Mouse (Mus musculus): Measurements from ENCODE around the gene Pla2g3. TPM values are rescaled to one million over a fixed set of nuclear protein-coding genes. Genes with fewer than 3 reads are reported as not detected.

Gene Pla2g3
- total RNA-seq (2021): 10 to 100 TPM in 1 of 2 experiments, 1 to 10 TPM in 1; 6.9 to 19.4 TPM

GRCm38 (mm10) chr11:3487952-3488570 lies at the start of gene Pla2g3:
Pla2g3 (plus strand) TSS chr11:3488284.
- intact Hi-C loops (cut with DNase I): no loop called here
- no peak for DNase-seq (ENCODE audit: extremely low spot score in 1 of 2, low spot score in 2 of 2)

- DNase-seq (ENCODE audit: extremely low spot score in 1 of 2, low spot score in 2 of 2): peak in 1 of 2 experiments; percentile 19
Measured at GRCm38 (mm10) chr11:3441696-3442443, 46.2 kb upstream of the Pla2g3 start.

DNA sequence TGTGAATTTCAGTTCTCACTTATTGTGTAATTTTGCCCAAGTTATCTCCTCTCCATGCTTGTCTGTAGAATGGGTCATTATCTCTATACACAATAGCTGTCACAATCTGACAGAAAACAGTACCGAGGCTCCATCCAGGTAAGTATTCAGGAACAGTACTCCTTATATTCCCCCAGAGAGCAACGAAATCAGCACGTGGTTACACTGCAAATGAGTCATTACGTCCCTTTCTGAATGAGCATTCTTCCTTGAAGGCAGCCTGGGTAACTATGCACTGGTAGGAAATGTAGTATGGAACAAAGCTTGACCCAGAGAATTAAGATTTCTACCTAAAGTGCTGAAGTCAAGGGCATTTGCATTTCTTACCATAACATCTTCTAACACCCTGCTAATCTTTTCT lies 45.4 kb upstream of the Pla2g3 start:
- intact Hi-C loops (cut with DNase I): no loop called here
- DNase-seq (ENCODE audit: extremely low spot score in 1 of 2, low spot score in 2 of 2): no peak

More at GRCm38 (mm10) chr11:3441696-3442443, 46.2 kb upstream of the Pla2g3 start:
- intact Hi-C loops (cut with DNase I): no loop called here

GRCm38 (mm10) chr11:3443091-3443490 lies 45.0 kb upstream of the Pla2g3 start:
- intact Hi-C loops (cut with DNase I): no loop called here
- DNase-seq (ENCODE audit: extremely low spot score in 1 of 2, low spot score in 2 of 2): no peak

- intact Hi-C loops (cut with DNase I): no loop called here
- DNase-seq (ENCODE audit: extremely low spot score in 1 of 2, low spot score in 2 of 2): no peak
Measured at GRCm38 (mm10) chr11:3444875-3445274, 43.2 kb upstream of the Pla2g3 start.

- intact Hi-C loops (cut with DNase I): no loop called here
- peak; percentile 9 to 71 for DNase-seq (ENCODE audit: extremely low spot score in 1 of 2, low spot score in 2 of 2)
Measured at GRCm38 (mm10) chr11:3451701-3452163, 36.4 kb upstream of the Pla2g3 start.

DNA sequence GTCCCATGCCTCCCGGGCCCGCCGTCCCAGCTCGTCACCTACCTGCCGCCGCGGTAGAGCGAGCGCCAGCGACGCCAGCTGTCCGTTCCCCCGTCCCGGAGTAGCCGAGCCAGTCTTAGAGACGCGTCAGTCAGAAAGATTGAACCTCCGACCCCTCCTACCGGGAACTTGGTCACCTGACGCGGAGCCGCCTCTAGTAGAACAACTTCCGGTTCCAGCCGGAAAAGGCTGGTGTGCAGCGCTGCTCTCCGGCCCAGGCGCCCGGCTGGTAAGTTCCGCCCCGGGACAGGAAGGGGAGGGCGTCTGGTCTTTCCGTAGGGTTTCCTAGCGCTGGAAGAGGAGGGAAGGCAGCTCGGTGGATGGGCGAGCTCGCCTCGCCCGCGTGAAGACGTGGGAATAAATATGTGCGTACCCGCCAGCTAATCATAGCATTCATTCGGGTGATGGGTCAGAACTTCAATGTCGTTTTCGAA lies 35.9 kb upstream of the Pla2g3 start, which contains the start of gene Rnf185:
Rnf185 (minus strand) TSS at position 197 of the 473 bp plus-strand sequence.
- intact Hi-C loops (cut with DNase I): no loop called here

DNA sequence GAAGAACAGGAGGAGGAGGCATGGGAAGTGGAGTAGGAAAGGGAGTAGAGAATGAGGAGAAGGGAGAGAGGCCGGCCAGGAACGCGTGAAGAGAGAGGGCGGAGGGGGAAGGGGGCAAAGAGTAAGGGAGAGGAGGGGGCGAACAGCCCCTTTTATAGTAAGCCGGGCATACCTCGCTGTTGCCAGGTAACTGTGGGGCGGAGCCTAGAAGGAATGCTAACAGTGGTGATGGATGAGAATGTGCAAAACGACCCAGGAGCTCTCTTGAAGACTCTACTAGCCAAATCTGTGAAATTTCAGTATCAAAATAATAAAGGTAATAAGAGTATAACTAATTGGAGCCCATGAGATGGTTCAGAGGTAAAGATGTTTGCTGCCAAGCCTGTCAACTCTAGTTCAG lies 35.3 kb upstream of the Pla2g3 start:
- peak; percentile 20 to 55 for DNase-seq (ENCODE audit: extremely low spot score in 1 of 2, low spot score in 2 of 2)
- intact Hi-C loops (cut with DNase I): no loop called here

More for the DNA sequence above, 35.9 kb upstream of the Pla2g3 start, which contains the start of gene Rnf185:
- peak; percentile 94 to 96 for DNase-seq (ENCODE audit: extremely low spot score in 1 of 2, low spot score in 2 of 2)

DNA sequence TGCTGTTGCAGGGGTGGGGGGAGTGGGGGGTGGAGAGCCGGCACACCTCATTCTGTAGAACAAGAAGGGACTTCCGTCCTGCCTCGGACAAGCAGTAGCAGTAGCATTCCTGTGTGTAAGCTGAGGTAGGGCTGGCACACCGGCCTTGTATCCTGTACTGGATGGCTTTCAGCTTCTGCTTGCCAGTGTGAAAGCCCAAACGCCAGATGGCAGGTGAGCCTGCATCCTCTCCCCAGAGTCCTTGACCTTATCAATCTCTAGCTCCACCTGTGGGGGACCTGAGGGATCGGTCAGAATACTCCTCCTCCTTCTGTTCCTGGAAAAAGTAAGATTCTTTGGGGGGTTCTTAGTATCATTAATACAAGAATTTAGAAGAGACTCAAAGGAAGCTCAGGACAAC lies 34.6 kb upstream of the Pla2g3 start:
- peak in 1 of 2 experiments; percentile 45 for DNase-seq (ENCODE audit: extremely low spot score in 1 of 2, low spot score in 2 of 2)
- intact Hi-C loops (cut with DNase I): no loop called here

DNA sequence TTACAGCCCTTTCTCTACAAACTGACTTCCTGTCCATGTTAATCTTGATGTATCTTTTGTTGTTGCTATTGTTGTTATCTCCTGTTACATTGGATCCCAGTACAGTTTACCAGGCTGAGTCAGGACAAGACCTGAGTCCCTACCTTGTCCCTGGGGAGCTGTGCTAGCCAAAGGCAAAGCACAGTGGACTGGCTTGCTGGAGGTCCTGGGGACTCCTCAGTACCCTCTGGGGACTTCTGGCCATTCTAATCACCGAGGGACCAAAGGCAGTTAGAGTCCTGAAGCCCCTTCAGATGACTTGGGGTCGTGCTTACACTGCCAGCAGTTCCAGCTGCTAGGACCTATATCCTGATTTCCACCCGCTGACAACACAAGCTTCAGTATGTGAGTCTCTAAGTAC lies 33.6 kb upstream of the Pla2g3 start:
- DNase-seq (ENCODE audit: extremely low spot score in 1 of 2, low spot score in 2 of 2): no peak
- intact Hi-C loops (cut with DNase I): no loop called here

GRCm38 (mm10) chr11:3456354-3456753 lies 31.7 kb upstream of the Pla2g3 start:
- intact Hi-C loops (cut with DNase I): no loop called here
- DNase-seq (ENCODE audit: extremely low spot score in 1 of 2, low spot score in 2 of 2): peak; percentile 62 to 75

DNA sequence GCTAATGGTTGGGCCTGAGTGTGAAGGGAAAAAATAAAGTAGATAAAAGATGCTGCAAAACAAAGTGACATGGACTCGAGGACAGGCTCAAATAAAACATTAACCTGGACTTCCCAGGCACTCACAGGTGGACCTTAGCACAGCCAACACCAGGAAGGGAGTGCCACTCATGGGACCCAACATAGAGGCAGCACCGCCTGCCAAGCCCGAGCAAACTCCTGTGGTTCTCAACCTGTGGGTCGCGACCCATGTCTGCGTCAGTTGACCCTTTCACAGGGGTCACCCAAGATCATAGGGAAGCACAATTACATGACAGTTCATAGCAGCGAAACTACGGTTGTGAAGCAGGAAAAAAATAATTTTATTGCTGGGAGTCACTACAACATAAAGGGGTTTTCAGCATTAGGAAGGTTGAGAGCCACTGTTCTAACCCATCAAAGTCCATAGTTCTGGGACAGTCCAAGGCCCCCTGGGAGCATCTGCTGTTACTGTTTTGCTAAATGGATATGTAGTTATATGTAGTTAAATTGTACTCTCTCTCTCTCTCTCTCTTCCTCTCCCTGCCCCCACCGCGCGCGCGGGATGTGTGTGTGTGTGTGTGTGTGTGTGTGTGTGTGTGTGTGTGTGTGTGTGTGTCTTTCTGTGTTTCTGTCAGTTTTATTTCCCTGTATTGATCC lies 29.5 kb upstream of the Pla2g3 start:
- intact Hi-C loops (cut with DNase I): no loop called here

DNA sequence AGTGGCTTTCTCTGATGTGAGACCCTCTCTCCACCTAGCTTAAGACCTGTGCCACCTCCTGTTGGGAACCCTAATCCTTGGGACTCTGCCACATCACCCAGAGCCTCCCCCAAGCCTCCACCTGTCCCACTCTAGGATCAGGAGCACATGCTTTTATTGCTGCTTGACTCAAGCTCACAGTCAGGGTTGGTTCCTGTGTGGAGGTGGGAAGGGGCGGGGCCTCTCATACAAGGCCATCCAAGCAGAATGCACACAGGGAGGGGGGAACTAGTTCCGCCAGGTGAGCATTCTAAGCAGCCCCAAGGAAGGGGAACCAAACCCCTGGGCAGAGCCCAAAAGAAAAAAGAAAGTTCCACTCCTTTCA lies 29.0 kb upstream of the Pla2g3 start:
- no peak for DNase-seq (ENCODE audit: extremely low spot score in 1 of 2, low spot score in 2 of 2)
- intact Hi-C loops (cut with DNase I): no loop called here

More for the DNA sequence above, 29.5 kb upstream of the Pla2g3 start:
- DNase-seq (ENCODE audit: extremely low spot score in 1 of 2, low spot score in 2 of 2): no peak

- intact Hi-C loops (cut with DNase I): no loop called here
- no peak for DNase-seq (ENCODE audit: extremely low spot score in 1 of 2, low spot score in 2 of 2)
Measured at GRCm38 (mm10) chr11:3462846-3463245, 25.2 kb upstream of the Pla2g3 start.

- no peak for DNase-seq (ENCODE audit: extremely low spot score in 1 of 2, low spot score in 2 of 2)
- intact Hi-C loops (cut with DNase I): no loop called here
Measured at GRCm38 (mm10) chr11:3471448-3471850, 16.6 kb upstream of the Pla2g3 start.

DNA sequence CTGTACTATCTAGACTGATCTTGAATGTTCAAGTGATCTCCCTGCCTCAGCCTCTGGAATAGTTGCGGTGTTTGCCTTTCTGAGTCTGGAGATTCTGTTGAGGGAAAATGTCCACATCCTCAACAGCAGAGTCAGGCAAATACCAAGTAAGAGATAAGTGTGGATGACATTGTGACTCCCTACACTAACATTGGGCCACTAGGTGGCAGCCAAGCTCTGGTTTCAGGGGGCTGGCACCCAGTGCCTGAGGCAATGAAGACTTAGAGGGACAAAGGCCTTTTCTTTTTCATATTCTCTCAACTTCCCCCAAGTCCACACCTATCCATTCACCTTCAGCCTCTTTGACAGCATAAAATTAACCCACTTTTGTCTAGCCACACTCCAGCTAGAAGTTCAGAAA lies 15.6 kb upstream of the Pla2g3 start:
- DNase-seq (ENCODE audit: extremely low spot score in 1 of 2, low spot score in 2 of 2): peak; percentile 66 to 90
- intact Hi-C loops (cut with DNase I): no loop called here

DNA sequence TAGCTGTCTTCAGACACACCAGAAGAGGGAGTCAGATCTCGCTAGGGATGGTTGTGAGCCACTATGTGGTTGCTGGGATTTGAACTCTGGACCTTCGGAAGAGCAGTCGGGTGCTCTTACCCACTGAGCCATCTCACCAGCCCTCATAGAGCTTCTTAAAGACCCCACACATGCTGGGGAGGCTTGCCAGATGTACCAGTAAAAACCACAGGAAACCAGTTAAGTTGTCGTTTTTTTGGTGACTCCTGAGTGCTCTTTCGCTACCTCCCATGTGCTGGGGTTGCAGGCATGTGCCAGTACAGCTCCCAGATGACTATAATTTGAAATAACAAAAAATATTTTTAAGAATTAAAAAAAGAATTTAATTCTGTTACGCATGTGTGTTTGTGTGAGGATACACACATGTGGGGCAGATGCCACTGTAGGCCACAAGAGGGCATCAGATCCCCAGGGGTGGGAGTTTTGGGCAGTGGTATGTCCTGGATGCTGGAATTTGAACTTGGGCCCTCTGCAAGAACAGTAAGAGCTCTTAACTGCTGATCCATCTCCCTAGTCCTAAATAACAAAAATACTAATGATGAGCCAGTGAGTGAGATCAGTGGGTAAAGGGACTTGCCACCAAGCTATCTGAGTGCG lies 13.5 kb upstream of the Pla2g3 start:
- DNase-seq (ENCODE audit: extremely low spot score in 1 of 2, low spot score in 2 of 2): no peak
- intact Hi-C loops (cut with DNase I): loop anchor here (1.0 kb wide), 1 partner anchor 40 kb away; the partner anchor contains the start of gene Selenom

DNA sequence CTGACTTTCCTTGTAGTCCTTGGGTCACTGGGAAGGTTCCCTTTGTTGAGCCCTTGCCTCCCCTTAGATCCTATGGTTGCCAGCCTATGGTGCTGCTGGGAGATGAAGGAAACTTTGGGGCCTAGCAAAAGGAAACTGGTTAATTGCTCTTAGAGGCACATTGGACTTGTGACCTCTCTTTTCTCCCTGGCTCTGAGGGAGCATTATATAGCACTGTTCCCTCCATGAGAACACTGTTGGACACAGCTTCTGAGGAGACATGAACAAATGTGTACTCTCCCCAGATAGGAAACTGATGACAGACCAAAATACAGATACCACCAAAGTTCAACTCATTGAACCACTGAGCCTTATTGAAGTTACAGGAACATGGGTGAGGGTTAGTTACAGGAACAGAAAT lies 12.6 kb upstream of the Pla2g3 start:
- DNase-seq (ENCODE audit: extremely low spot score in 1 of 2, low spot score in 2 of 2): no peak
- intact Hi-C loops (cut with DNase I): no loop called here

Measured in left cerebral cortex, postnatal 10 days (tissue).